Mouse (Mus musculus) ES-Bruce4 (cell line): ENCODE results near the gene Teddm2.

Source experiments
- CTCF ChIP-seq: IDR thresholded peaks from one replicate; pipeline ENCODE4 v1.8.1; 2011; ENCODE audit warnings: low read depth, low read length
- POLR2A ChIP-seq: IDR thresholded peaks from one replicate; pipeline ENCODE4 v1.8.1; 2011; ENCODE audit warnings: low read length; ENCODE audit not compliant: insufficient read depth

DNA sequence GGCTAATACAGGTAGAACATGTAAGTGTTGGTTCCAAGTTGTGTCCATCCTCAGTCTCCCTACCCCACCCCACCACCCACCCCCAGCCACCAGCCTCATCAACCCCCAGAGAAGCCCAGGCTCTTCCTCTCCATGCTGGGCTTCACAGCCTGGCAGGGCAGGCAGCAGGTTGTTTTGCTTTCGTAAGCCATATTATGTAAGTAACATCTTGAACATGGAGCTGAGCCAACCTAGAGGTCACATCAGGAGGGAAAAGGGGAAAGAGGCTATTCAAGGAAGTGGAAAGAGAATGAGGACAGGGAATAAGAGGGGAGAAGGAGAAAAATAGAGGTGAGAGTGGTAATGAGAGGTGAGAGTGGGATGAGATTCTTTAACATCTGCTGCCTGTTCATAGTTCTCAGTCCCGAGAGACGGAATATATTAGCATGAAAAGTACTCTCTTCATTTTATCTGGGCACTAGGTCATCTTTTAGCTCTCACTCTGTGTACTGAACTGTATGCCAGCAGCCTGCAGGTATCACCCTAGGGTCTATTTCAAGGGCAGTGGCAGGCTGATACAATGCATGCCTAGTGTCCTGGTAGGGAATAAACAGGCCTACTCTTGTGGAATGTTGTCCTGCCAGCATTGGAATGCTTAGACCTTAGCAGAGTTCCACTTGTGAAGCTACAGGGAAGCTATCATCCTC, 18.6 kb upstream of the Teddm2 start:
- TF ChIP-seq POLR2A (no peak), CTCF (no peak)
